Mouse (Mus musculus): ENCODE data around the gene Eif4g1. TPM values are rescaled to one million over a fixed set of nuclear protein-coding genes. Genes with fewer than 3 reads are reported as not detected.

The Eif4g1 gene
- polyA plus RNA-seq, 1 experiment from 2014 or later: 173 TPM

GRCm38 (mm10) chr16:20676702-20677101 is 8.6 kb downstream of the Eif4g1 start:
- DNase-seq (ENCODE audit: low spot score) (no peak), ATAC-seq (ENCODE audit: low FRiP score) (no peak)
- H3K27ac ChIP-seq (ENCODE audit: low read depth, low read length): no peak overlapping the region
- no peaks in the 10 kb centered on the region for H3K27me3 ChIP-seq (ENCODE audit: control insufficient read depth, insufficient read depth, low read length)
- WGBS: 85% methylated on average over 4 of the region's 4 CpGs
- peaks cover 34% of the 10 kb centered on the region for H3K36me3 ChIP-seq (ENCODE audit: control insufficient read depth, insufficient read depth, low read length)
- H3K9me3 ChIP-seq (ENCODE audit: control insufficient read depth, low read length): no peaks in the 10 kb centered on the region
- no peak overlapping the region for H3K9ac ChIP-seq (ENCODE audit: low read depth, low read length)
- no peak overlapping the region for H3K4me3 ChIP-seq (ENCODE audit: low read depth, low read length)
- H3K4me1 ChIP-seq (replicated peaks; ENCODE audit: control insufficient read depth, insufficient read depth, low read length): peaks cover 4% of the 10 kb centered on the region
- H3K4me2 ChIP-seq (replicated peaks; ENCODE audit: low read depth, low read length): no peak overlapping the region

GRCm38 (mm10) chr16:20677380-20677779 is 9.3 kb downstream of the Eif4g1 start:
- H3K4me1 ChIP-seq (replicated peaks; ENCODE audit: control insufficient read depth, insufficient read depth, low read length): peaks cover 4% of the 10 kb centered on the region
- WGBS: 87% methylated on average over 5 of the region's 5 CpGs
- H3K9ac ChIP-seq (ENCODE audit: low read depth, low read length): no peak overlapping the region
- no peak overlapping the region for H3K4me3 ChIP-seq (ENCODE audit: low read depth, low read length)
- H3K4me2 ChIP-seq (replicated peaks; ENCODE audit: low read depth, low read length): no peak overlapping the region
- ATAC-seq (ENCODE audit: low FRiP score) (no peak), DNase-seq (ENCODE audit: low spot score) (no peak)
- H3K9me3 ChIP-seq (ENCODE audit: control insufficient read depth, low read length): no peaks in the 10 kb centered on the region
- no peaks in the 10 kb centered on the region for H3K27me3 ChIP-seq (ENCODE audit: control insufficient read depth, insufficient read depth, low read length)
- peaks cover 37% of the 10 kb centered on the region for H3K36me3 ChIP-seq (ENCODE audit: control insufficient read depth, insufficient read depth, low read length)
- no peak overlapping the region for H3K27ac ChIP-seq (ENCODE audit: low read depth, low read length)

DNA sequence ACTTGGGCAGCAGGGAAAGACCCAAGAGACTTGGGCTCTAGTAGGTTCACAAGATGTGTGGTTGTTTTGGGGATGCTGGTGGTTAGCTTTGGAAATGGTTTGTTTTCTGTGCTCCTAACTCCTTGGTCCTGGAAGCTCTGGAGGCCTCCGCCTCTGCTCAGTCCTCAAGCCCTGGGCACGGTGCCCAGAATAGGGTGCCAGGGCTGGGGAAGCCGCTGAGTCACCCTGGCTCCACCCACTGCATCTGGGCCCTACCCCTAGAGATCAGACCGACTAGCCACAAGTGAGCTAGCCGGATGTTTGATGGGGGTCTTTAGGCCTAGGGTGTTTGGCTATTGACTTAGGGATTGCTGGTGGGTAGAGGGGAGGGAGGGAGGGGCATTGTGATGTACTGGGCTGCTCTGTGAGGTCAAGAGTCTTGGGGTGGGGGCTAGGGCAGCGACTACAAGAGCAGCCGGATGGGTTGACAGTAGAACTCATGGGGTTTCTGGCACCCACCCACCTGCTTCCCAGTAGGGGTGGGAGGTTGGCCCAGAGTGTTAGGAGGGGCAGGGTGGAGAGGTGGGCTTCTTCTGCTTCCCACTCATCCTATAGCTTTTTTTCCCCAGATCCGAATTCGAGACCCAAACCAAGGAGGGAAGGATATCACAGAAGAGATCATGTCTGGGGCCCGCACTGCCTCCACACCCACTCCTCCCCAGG is 10.0 kb downstream of the Eif4g1 start:
- Histone ChIP-seq H3K36me3 (ENCODE audit: control insufficient read depth, insufficient read depth, low read length) (peaks cover 44% of the 10 kb centered on the region), H3K9ac (ENCODE audit: low read depth, low read length) (no peak overlapping the region), H3K27me3 (ENCODE audit: control insufficient read depth, insufficient read depth, low read length) (no peaks in the 10 kb centered on the region), H3K9me3 (ENCODE audit: control insufficient read depth, low read length) (no peaks in the 10 kb centered on the region), H3K4me1 (replicated peaks; ENCODE audit: control insufficient read depth, insufficient read depth, low read length) (peaks cover 4% of the 10 kb centered on the region), H3K27ac (ENCODE audit: low read depth, low read length) (no peak overlapping the region), H3K4me3 (ENCODE audit: low read depth, low read length) (no peak overlapping the region), H3K4me2 (replicated peaks; ENCODE audit: low read depth, low read length) (no peak overlapping the region)
- 92% methylated on average over 10 of the region's 10 CpGs for WGBS
- no peak for DNase-seq (ENCODE audit: low spot score)
- ATAC-seq (ENCODE audit: low FRiP score): no peak

DNA sequence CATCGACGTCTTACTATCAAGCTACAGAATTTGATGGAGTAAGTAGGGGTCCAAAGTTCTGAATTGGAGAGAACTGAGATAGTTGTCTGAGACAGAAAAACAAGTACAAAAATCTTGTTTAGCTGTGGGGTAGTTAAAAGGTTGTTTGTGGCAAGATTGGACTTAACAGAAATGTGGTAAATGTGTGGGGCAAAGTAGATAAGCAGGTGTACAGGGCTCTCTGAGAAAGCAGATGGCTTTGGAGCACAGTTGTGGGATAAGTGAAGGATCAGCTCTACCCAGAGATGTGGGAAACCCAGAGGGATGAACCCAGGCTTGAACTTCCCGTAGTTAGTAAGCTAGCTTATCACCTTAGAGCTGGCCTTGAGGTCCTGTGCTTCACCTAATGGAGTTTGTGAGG is 22.7 kb downstream of the Eif4g1 start:
- WGBS: 91% methylated on average over 3 of the region's 3 CpGs
- Histone ChIP-seq H3K4me2 (replicated peaks; ENCODE audit: low read depth, low read length) (no peak overlapping the region), H3K4me1 (replicated peaks; ENCODE audit: control insufficient read depth, insufficient read depth, low read length) (peaks cover 4% of the 10 kb centered on the region; the same call in 1 of the 2 replicates), H3K9ac (ENCODE audit: low read depth, low read length) (no peak overlapping the region), H3K36me3 (ENCODE audit: control insufficient read depth, insufficient read depth, low read length) (peaks cover 14% of the 10 kb centered on the region), H3K27ac (ENCODE audit: low read depth, low read length) (no peak overlapping the region), H3K4me3 (ENCODE audit: low read depth, low read length) (no peak overlapping the region), H3K27me3 (ENCODE audit: control insufficient read depth, insufficient read depth, low read length) (no peaks in the 10 kb centered on the region), H3K9me3 (ENCODE audit: control insufficient read depth, low read length) (no peaks in the 10 kb centered on the region)
- ATAC-seq (ENCODE audit: low FRiP score) (no peak), DNase-seq (ENCODE audit: low spot score) (no peak)

GRCm38 (mm10) chr16:20691617-20692016 is 23.5 kb downstream of the Eif4g1 start:
- DNase-seq (ENCODE audit: low spot score): no peak
- H3K36me3 ChIP-seq (ENCODE audit: control insufficient read depth, insufficient read depth, low read length): peaks cover 9% of the 10 kb centered on the region
- H3K9me3 ChIP-seq (ENCODE audit: control insufficient read depth, low read length): no peaks in the 10 kb centered on the region
- no peak overlapping the region for H3K4me3 ChIP-seq (ENCODE audit: low read depth, low read length)
- H3K4me1 ChIP-seq (replicated peaks; ENCODE audit: control insufficient read depth, insufficient read depth, low read length): peaks cover 9% of the 10 kb centered on the region
- WGBS: 88% methylated on average over 1 of the region's 1 CpGs
- no peak for ATAC-seq (ENCODE audit: low FRiP score)
- H3K4me2 ChIP-seq (replicated peaks; ENCODE audit: low read depth, low read length): no peak overlapping the region
- H3K27me3 ChIP-seq (ENCODE audit: control insufficient read depth, insufficient read depth, low read length): no peaks in the 10 kb centered on the region
- H3K27ac ChIP-seq (ENCODE audit: low read depth, low read length): no peak overlapping the region
- no peak overlapping the region for H3K9ac ChIP-seq (ENCODE audit: low read depth, low read length)

DNA sequence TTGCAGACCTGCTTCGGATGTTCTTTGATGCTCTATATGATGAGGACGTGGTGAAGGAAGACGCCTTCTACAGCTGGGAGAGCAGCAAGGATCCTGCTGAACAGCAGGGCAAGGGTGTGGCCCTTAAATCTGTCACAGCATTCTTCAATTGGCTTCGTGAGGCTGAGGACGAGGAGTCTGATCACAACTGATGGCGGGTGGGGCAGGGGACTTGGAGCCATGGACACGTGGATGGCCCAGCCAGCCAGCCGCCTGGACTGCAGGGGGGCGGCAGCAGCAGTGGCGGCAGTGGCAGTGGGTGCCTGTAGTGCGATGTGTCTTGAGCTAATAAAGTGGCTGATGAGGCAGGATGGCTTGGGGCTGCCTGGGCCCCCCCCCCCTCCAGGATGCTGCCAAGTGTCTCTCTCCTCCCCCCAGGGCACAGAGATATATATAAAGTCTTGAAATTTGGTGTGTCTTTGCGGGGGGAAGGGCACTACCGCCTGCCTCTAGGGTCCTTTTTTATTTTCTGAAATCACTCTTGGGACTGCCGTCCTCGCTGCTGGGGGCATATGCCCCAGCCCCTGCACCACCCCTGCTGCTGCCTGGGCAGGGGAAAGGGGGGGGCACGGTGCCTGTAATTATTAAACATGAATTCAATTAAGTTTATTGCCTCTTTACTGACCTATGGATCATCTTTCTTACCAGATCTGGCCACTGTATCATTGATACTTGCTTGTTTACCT is 24.3 kb downstream of the Eif4g1 start:
- H3K9me3 ChIP-seq (ENCODE audit: control insufficient read depth, low read length): no peaks in the 10 kb centered on the region
- H3K4me1 ChIP-seq (replicated peaks; ENCODE audit: control insufficient read depth, insufficient read depth, low read length): peaks cover 9% of the 10 kb centered on the region
- H3K4me3 ChIP-seq (ENCODE audit: low read depth, low read length): no peak overlapping the region
- H3K27me3 ChIP-seq (ENCODE audit: control insufficient read depth, insufficient read depth, low read length): no peaks in the 10 kb centered on the region
- 43% methylated on average over 16 of the region's 16 CpGs for WGBS
- H3K9ac ChIP-seq (ENCODE audit: low read depth, low read length): no peak overlapping the region
- H3K36me3 ChIP-seq (ENCODE audit: control insufficient read depth, insufficient read depth, low read length): peaks cover 9% of the 10 kb centered on the region
- no peak for DNase-seq (ENCODE audit: low spot score)
- no peak for ATAC-seq (ENCODE audit: low FRiP score)
- no peak overlapping the region for H3K4me2 ChIP-seq (replicated peaks; ENCODE audit: low read depth, low read length)
- H3K27ac ChIP-seq (ENCODE audit: low read depth, low read length): peak overlapping the region; percentile 7; the same call in 1 of the 2 replicates

DNA sequence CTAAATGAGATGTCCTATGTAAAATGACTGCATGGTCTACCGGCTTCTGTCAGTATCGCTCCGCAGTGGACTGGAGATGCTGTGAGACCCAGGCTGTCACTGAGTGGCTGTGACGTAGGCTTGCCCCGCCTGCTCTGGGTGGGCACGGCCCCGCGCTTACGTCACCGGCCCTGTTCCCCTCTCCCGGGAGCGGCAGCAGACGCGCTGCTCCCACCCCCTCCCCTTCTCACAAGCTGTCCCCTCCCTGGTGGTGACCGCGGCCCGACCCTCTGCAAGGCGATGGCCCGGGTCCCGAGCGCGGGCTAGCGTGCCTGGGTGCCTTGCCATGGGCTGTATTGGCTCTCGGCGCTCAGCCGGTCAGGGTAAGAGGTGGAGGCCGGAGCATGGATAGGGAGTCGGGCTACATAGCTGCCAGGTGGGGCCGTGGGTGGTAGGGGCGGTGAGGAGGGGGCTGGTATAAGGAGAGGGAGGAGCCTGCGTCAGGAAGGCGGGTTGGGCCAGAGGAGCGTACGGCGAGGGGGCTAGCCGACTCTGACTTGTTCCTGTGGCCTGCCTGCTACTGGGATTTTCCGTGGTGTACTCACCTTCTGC is 25.1 kb downstream of the Eif4g1 start, which contains the start of gene Fam131a:
Fam131a (plus strand) TSS at position 131 of the 591 bp plus-strand sequence.
- peak; percentile 95 for DNase-seq (ENCODE audit: low spot score)
- peak within 1 kb of the TSS; percentile 41 for H3K4me3 ChIP-seq (ENCODE audit: low read depth, low read length)
- H3K27me3 ChIP-seq (ENCODE audit: control insufficient read depth, insufficient read depth, low read length): no peaks in the 10 kb centered on the region
- WGBS: under 1% methylated on average over 33 of the region's 37 CpGs
- ATAC-seq (ENCODE audit: low FRiP score): peak; percentile 95
- H3K27ac ChIP-seq (ENCODE audit: low read depth, low read length): peak within 1 kb of the TSS; percentile 80
- H3K9ac ChIP-seq (ENCODE audit: low read depth, low read length): peak within 1 kb of the TSS; percentile 52
- H3K4me1 ChIP-seq (replicated peaks; ENCODE audit: control insufficient read depth, insufficient read depth, low read length): peaks cover 9% of the 10 kb centered on the region
- H3K36me3 ChIP-seq (ENCODE audit: control insufficient read depth, insufficient read depth, low read length): peaks cover 9% of the 10 kb centered on the region
- peak within 1 kb of the TSS; percentile 72 for H3K4me2 ChIP-seq (replicated peaks; ENCODE audit: low read depth, low read length)
- no peaks in the 10 kb centered on the region for H3K9me3 ChIP-seq (ENCODE audit: control insufficient read depth, low read length)

DNA sequence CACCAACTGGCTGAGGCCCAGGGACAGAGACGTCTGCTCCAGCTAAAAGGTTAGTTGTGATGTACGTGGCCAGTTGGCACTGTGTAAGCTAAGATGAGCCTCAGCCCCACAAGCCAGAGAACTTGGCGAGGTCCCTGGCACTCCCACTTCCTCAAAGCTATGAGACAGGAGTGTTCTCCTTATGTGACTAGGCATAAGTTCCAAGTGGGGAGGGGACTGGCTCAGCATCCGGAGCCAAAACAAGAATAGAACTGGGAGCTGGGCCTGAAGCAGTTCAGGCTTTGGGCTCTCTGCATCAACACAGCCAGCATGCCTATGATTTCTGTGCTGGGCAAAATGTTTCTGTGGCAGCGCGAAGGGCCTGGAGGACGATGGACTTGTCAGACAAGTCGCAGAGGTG is 26.7 kb downstream of the Eif4g1 start:
- Histone ChIP-seq H3K36me3 (ENCODE audit: control insufficient read depth, insufficient read depth, low read length) (no peaks in the 10 kb centered on the region), H3K9ac (ENCODE audit: low read depth, low read length) (no peak overlapping the region), H3K4me2 (replicated peaks; ENCODE audit: low read depth, low read length) (no peak overlapping the region), H3K4me1 (replicated peaks; ENCODE audit: control insufficient read depth, insufficient read depth, low read length) (peaks cover 9% of the 10 kb centered on the region), H3K9me3 (ENCODE audit: control insufficient read depth, low read length) (no peaks in the 10 kb centered on the region), H3K4me3 (ENCODE audit: low read depth, low read length) (no peak overlapping the region), H3K27me3 (ENCODE audit: control insufficient read depth, insufficient read depth, low read length) (no peaks in the 10 kb centered on the region), H3K27ac (ENCODE audit: low read depth, low read length) (no peak overlapping the region)
- DNase-seq (ENCODE audit: low spot score) (no peak), ATAC-seq (ENCODE audit: low FRiP score) (no peak)
- 77% methylated on average over 8 of the region's 8 CpGs for WGBS

Measured in hindbrain, embryonic 11.5 days (tissue).